Mouse (Mus musculus) liver, postnatal 0 days (tissue): ENCODE results near the gene Cd93.

Source experiments
- CTCF ChIP-seq: sonication (generic); IDR thresholded peaks from 2 replicates; pipeline ENCODE4 v1.5.1; 2016; ENCODE audit warnings: antibody characterized with exemption, low read depth
- EP300 ChIP-seq: IDR thresholded peaks from 2 replicates; pipeline ENCODE4 v1.6.1; 2016; ENCODE audit warnings: antibody characterized with exemption, low read depth, mild to moderate bottlenecking

DNA sequence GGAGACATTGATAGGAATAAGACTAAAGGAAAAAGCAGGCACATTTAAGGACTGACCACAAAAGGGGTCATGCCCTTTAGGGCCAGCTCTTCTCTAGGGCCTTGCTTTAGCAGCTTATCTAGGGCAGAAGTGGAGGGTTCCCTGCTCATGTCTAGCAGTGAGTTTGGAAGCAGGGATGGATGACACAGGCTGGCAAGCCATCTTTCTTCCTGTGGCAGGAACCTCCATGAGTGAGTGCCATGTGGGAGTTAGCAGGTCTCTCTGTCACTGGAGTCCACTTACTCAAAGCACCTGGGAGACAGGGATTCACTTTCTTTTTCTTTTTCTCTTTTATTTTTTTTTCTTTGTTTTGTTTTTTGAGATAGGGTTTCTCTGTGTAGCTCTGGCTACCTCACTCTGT is 49.5 kb downstream of the Cd93 start:
- TF ChIP-seq EP300 (no peak), CTCF (no peak)
